Mouse (Mus musculus) heart, adult 8-10 months (tissue): ENCODE data around the gene Ltb. TPM values are rescaled to one million over a fixed set of nuclear protein-coding genes. Genes with fewer than 3 reads are reported as not detected.

ENCODE experiments used
- DNase-seq: peaks from one replicate; pipeline ENCODE4 v3.0.0; 2022; ENCODE audit warnings: low spot score
- total RNA-seq, 4 experiments: library from RNA; stranded (reverse); gene quantifications; 2 replicates each; pipeline ENCODE4 v1.2.4; 2022

The Ltb gene
- 1 to 10 TPM in 1 of 4 experiments, under 1 TPM in 3; 0.69 to 1.6 (median 0.80) TPM for total RNA-seq

DNA sequence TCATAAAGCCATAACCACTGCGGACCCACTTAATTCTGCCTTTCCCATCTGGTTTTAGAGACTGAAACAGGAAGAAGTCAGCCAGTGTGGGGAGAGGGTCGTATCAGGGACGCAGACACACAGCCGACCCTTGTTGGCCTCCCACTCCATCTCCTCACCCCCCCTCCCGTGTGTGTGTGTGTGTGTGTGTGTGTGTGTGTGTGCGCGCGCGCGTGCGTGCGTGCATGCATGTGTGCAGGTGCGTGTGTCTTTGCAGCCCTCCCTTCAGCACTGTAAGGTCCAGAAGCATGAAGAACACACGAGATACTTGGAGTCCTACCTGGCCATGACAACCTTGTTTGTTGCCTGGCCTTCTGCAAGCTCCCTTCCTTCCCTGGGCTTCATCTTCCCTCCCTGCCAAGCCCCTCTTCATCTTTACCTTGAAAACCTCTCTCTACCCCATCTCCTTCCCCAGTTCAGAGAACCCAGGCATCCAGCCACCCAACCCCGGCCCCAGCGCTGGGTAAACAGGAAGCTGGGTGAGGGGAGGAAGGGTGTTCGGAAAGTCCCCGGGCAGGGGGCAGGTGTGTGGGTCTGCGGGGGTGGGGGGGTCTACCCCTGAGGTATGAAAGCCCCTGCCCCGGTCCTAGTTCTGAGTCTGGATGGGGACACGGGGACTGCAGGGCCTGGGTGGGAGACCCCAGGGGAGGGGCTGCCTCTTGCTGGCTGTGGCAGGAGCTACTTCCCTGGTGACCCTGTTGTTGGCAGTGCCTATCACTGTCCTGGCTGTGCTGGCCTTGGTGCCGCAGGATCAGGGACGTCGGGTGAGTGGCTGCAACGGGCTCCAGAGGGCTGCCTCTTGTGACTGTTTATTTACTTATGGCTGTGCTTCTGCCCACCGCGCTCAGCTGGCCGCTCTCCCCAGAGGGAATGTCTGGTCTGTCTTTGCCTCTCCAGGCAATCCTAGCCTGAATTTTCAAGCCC, at the start of gene Ltb:
Gene Ltb (plus strand): TSS at position 559 of the 963 bp plus-strand sequence.
- no peak for DNase-seq

DNA sequence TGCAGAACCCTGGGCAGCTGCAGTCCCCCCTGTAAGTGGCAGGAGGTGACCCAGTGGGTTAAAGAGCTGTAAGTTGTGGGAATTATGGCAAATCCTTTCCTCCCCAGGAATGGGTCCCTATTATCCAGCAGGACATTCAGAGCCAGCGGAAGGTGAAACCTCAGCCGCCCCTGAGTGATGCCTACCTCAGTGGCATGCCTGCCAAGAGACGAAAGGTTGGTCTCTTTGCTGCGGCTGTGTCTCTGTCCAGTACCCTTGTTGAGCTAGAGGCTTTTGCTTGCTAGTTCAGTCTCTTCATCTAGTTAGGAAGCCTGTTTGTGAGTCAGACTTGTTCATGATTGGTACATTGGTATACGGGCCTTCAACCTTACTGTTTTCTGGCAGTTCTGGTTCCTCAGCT, 48.1 kb upstream of the Ltb start:
- no peak for DNase-seq

DNA sequence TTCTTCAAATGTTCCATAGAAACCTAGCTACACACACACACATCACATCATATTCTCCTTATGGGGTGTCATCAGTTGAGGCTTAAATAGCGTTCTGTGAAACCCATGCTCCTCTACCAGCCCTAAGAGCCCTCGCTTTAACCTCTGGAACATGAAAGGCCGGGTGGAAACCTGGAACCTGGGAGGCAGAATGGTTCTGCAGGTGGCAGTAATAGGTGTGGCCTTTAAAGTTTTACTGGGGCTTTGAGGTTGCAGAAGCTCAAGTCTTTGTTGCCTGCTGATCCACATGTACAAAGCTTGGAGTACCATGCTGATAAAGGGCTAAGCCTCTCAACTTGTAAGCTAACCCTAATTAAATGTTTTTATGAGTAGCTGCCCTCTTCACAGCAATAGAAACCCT, 46.9 kb upstream of the Ltb start:
- DNase-seq = no peak

DNA sequence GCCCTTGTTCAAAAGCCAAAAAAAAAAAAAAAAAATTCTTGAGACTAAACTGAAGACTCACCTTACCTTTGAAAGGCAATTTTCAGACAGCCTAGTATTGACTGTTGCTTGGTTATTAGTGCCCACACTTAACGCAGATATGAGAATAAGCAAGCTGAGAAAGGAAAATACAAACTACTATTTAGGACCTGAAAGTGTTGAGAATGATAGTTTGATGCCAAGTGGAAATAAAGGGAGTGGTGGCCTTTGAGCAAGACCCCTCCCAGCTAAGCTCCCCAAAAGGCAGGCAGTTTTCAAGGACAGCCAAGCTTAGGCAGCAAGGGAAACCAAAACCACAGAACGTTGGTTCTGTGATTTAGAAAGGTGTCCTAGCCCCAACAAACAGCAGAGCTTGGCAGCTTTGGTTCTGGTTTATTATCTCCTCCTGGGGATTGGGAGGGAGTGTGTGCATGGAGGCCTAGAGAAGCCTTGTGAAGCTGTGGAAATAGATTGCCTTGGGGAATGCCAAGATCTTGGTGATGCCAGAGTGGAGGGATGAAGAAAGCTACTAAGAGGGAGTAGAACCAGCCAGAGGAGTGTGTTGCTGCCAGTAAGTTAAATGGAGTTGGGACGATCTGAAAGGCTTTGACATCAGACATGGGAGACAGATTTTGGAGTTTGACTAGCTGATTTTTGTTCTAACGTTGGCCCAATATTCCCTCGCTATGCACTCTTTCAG, 46.2 kb upstream of the Ltb start:
- DNase-seq = no peak

DNA sequence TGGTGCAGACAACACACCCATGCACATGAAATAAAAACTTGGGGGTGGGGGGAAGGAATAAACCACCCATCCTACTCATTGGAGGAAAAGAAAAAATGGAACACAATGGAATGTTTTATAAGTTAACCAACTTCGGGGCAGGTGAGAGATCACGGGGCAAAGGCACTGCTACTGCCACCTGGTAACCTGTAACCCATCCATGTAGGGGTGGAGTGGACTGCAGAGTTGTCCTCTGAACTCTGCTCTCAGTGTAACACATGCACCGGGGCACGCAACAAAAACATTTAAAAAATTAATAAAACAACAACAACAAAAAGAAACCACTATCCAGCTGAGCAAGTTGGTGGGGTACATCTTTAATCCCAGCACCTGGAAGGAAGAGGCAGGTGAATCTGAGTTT, 42.1 kb upstream of the Ltb start:
- no peak for DNase-seq

DNA sequence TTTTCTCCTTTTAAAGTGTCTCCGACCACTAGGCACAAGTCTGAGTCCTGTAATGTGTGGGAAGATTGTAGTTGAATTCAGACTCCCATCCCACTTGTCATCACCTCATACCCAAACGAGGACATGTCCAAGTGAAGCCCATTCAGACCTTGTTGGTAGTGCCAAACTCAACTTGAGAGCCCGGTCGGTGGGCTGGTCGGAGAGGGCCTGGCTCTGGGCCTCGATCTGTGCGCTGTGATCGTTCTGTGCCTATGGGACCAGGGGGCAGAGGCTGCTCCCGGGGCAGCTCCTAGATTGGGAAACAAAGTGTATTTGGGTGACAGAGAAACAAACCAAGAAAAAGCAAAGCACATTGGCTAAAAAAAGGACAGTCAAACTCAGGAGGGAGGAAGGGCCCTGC, 41.2 kb upstream of the Ltb start:
- no peak for DNase-seq

DNA sequence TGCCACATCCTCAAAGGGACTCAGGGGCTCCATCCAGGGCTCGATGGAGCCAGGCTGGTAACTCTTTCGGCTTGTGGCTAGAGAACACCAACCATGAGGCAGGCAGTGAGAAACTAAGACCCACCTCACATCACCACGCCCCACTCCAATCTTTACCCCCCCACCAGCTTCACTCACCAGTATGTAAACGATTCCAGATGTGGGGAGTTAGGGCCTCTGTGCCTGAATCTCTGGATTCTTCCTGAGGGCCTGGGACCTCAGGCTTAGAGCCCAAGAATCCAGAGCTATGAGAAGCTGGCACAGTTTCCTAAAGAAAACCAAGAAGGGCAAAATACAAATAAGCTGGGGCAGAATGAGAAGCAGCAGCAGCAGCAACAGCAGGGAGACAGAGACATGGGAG, 40.3 kb upstream of the Ltb start:
- DNase-seq = no peak

DNA sequence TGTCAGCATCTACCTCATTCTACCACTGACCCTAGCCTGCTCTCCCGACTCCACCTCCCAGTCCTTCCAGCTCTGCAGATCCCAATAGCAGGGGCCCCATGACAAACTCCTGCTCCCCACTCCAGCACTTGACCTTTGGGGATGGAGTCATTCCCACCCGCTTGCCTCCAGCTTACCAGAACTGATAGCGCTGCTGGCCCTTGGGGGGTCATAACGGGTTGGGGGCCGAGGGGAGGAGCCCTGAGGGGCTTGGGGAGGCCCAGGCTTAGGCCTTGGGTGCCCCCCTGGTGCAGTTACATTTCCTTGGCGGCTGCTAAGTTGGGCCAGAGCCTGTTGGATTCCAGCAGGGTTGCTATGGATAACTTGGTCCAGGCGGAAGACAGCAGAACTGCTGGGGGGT, 39.6 kb upstream of the Ltb start:
- DNase-seq = no peak

DNA sequence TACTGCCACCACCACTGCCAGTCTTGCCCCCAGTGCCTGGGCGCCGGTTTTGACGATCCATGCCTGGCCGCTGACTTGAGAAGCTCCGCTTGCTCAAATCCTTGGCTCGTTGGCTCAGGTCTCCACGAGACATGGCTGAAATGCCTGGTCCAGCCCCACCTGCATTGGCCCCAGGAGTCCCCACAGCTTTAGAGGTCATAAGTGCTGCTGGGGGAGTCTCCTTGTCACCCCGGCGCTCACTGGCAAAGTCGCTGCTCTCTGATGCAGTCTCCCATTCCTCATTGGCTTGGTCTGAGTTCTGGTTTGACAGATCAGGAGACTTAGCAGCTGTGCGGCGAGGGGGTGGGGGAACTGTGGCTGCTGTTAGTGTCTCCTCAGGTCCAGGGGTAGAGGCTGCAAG, 38.8 kb upstream of the Ltb start:
- DNase-seq = no peak

DNA sequence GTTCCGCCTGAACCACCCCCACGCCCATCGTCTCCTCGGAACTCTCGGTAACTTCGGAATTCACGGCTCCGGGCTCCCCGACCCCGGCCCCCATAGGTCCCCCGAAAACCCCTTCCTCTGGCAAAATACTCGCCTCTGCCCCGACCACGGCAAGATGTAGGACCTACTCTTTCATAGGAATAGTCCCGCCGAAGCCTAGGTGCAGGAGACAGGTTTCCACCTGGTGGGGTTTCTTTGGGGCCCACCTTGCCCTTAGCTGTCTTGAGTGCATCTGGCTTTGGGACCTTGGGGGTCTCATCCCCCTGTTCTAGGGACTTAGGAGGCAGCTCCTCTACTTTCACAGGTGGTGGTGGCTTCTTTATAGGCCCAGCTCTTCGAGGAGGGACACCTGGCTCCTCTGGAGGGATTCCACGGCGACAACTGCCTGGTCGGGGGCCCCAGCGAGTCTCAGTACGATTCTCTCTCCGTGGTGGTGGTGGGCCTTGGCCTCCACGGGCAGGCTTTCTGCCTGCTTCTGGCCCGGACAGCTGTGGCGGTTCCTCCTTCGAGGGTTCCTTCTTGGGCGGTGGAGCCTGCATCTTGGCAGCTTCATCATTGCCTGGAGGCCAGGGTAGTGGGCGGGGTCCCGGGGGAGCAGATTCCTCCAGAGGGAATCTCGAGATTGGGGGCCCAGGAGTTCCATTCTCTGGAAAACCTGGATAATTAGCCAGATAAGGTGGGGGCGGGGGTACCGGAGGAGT, 37.6 kb upstream of the Ltb start:
- DNase-seq = no peak

DNA sequence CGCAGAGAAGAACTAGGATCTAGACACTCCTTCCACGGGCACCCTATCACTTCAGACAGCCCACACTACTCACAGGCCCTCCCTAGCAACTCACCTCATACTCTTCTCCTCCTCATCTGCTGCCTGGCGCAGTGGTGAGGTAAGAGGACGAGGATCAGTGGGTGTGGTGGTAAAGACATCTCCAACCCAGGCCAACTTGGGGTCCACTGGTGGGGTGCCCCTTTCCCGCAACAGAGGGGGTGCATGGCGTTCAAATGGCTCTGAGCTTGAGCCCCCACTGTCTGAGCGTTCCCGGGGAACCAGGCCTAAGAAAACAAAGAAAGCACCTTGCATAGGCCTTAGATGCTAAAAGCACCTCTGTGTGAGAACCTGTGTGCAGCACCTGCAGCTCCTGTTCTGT, 37.0 kb upstream of the Ltb start:
- no peak for DNase-seq

DNA sequence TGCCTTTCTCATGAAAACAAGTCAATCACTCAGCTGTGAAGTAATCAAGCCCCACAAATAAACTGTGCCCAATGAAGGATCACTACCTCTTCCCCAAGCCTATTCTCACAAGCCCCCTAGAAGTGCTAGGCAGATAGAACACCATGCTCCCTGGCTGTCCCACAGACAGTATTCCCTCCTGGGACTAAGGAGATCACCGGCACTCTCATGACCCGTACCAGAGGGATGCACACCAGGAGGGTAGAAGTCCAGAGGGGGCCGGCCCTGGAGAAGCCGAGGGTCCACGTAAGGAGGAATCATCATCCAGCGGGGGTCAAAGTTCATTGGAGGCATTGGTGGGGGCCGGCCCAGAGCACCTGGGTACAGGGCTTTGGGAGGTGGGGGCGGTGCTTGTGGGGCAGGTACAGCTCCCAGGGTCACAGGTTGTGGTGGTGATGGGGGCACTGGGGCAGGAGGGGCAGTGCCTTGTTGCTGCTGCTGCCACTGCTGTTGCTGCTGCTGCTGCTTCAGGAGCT, 36.5 kb upstream of the Ltb start:
- DNase-seq = no peak

DNA sequence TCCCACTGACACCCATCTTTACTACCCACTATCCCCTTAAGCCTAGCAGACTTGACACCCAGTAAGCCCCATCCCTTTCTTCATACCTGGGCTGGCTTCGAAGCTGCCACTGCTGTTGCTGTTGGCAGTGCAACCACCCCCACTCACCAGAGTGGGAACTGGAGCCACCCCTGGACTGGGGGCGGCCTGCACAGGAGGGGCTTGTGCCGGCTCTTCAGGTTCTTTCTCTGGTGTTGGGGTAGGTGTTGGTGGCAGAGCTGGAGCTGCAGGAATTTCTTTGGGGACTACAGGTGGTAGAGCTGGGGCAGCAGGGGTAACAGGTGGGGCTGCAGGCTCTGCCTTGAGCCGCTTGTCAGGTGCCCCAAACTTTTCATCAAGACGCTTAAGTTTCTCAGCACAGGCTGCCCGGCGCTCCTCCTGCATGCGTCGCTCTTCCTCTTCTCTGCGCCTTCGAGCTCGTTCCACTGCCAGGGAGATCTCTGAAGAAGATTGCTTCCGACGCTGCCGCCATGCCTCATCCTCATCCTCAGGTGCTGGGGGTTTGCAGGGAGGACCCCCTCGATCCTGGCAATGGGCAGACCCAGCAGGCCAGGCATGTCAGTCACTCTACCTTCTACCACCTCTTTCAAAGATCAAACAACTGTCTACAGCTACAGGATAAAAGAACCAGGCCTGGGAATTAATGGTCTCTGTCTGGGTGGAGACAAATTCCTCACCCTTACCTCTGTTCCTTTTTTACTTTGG, 35.2 kb upstream of the Ltb start:
- no peak for DNase-seq

DNA sequence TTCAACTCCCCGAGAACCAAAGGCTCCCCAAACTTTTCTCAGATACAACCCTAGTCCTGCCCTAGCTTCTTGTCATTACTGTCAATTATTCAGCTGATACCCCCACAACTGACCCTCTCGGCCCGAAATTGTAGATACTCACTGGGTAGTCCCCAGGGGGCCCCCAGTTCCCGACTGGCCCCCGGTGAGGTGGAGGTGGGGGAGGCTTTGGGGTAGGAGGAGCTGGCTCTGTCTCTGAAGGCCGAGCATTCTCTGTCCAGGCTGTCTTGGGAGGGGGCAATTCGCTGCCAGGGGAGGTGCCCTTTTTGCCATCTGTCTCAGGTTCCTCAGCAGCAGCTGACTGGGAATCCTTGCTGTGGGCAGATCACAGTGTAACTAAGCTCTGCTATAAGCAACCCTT, 34.6 kb upstream of the Ltb start:
- no peak for DNase-seq

DNA sequence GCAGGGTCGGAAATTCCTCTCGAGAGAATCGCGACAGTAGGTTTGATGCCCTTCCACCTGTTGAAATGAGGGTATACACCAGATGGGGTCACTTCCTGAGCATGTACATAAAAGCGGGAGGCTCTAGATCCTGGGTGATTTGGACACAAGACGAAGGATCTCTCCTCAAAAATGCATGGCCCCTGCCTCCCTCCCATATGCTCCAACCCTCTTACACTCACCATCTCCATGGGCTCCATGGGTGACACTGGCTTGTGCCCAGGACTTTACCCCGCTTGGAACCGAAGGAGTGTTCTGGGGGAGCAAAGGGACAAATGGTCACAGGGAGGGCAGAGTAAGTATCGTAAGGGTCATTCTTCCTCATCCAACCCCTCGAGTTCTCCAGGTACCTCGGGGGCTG, 32.8 kb upstream of the Ltb start:
- no peak for DNase-seq

DNA sequence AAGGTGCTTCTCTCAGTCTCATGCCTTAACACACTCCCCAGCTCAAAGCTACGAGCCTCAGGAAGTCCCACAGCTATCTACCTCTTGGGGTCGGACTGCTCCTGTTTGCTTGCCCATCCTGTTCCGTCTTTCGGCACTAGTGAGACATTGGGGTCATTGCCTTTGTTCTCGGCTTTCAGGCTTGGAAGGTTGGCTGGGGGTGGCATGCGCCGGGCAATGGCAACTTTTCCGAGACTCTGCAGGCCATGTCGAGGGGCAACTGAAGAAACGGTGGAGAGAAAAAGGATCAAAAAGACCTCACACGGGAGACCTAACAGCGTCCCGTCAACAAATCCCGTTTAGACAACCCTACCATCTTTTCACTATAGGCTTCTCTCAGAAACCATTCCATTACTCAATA, 32.1 kb upstream of the Ltb start:
- DNase-seq = no peak

DNA sequence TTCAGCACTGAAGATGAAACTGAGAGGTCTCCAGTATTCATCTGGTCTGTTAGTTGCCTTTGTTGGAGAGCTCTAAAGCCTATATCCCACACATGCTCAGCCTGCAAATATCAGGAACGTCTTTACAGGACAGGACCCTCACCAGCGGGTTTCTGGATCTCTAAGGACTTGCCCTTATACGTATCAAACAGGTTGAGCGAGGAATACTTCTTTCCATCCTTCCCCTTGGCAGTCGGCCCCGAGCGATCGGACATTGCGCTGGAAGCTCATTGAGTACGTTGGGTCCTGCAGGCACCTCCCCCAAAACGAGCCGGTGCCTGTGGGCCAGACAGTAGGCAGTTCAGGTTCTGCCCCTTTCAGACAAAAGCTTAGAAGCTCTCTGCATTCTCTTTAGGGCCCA, 31.5 kb upstream of the Ltb start:
- no peak for DNase-seq

DNA sequence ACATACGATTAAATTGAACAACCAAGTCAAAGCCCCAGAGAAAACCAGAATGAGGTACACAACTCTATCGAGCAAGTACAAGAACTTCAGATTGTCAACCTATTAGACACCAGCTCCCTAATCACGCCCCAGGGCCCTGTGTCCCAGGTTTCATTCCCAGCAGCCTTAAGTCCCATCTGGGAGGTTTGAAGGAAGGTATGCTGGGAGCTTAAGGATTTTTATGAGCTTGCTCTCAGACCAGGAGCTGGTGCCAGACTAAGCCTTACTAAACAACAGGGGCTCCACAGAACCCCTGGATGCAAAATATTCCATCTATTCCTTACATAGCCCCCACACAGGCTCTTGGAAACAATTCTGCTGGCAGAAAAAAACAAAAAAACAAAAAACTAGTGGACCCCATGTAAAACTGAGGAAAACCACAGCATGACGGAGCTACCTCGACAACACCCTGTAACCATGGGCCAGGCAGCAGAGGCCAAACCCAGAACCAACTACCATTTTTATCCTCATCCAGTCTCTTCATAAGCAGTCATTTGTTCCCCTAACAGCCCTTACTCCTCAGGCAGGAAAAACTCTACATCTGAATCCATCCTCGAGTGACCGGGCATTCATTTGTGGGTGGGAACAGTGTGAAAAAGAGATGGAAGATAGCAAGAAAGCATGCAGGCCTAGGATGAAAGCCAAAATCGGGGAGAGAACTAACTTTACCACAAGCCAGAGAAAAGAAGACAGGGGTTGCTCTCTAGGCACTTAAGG, 30.7 kb upstream of the Ltb start:
- DNase-seq = no peak

DNA sequence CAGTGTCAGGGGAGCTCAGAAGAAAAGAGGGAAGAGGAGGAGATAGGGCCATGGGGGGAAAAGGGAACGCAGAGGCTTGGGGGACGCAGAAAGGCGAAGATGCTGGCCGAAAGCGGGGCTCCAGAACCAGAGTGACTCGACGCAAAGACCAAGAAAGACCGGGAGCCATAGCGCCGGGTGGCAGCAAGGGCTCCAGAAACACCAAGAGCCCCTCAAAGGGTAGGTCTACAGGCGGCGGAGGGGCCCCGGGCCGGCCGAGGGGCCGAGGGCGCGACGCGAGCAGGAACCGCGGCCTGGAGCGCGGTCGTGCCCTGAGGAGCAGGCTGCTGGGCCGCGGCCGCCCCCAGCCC, 30.0 kb upstream of the Ltb start:
- DNase-seq = no peak

DNA sequence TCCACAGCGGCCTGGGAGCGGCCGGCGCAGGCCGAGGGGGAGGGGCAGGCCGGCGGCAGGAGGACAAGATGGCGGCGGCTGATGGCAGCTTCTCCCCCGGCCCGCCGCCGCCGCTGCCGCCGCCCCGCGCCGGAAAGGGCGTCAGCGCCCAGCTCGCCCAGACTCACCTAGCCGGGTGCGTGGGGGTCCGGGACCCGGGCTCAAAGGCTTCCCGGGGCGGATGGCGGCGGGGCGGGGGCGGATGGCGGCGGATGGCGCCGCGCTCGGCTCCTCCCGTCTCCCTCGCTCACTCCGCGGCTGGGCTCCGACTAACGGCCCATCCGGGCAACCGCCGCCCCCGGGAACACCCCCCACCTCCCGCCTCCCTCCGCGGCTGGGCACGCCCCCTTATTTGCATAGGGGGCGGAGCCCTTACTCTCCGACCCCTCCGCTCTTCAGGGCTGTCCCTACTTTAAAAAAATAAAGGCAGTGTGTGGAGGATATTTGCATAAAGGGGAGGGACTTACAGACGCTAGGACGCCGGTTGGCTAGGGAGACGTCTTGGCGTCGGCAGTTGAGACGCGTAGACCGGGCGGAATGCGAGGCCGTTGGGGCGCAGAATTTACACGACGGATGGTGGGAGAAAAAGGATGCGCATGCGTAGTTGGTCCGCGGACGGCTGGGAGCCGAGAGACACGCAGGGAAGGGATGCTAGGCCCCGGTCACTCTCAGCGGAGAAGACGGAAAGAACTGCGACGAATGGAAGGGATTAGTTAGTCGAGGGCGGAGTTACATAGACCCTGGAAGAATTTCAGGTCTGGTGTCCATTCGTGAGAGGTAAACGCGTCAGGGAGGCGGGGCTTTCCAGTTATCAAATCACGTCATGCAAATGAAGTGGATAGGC, 29.4 kb upstream of the Ltb start, which contains the start of gene Prrc2a:
Gene Prrc2a (minus strand): TSS at position 330 of the 883 bp plus-strand sequence.
- peak; percentile 98 for DNase-seq
